Mouse (Mus musculus) brain, embryonic 14.5 days (tissue): ENCODE results near the gene Gm29797.

ENCODE experiments used
- CTCF ChIP-seq: fragments of 200-500 bp; IDR thresholded peaks from 2 replicates; pipeline ENCODE4 v1.5.1; 2012; ENCODE audit warnings: inconsistent platforms, mild to moderate bottlenecking, moderate library complexity, borderline replicate concordance; ENCODE audit not compliant: insufficient read depth, insufficient read length; ENCODE audit errors: extremely low read depth
- POLR2A ChIP-seq: fragments of 200-500 bp; IDR thresholded peaks from 2 replicates; pipeline ENCODE4 v1.6.1; 2012; ENCODE audit warnings: mild to moderate bottlenecking, inconsistent platforms, borderline replicate concordance; ENCODE audit not compliant: poor library complexity, insufficient read depth, insufficient read length, severe bottlenecking; ENCODE audit errors: extremely low read depth

GRCm38 (mm10) chr2:181706668-181707067 lies 49.8 kb downstream of the Gm29797 start:
- TF ChIP-seq CTCF (peak; percentile 48; the same call in 1 of the 2 replicates), POLR2A (no peak)
